ENCODE assay signal across 18 mouse cellular contexts in genomic region chr12:12062215-12062614, GRCm38 (mm10).
DNase-seq lines count a peak whose midpoint lies in the region; ATAC-seq and TF ChIP-seq lines count a peak whose summit lies in the region.
"Had no signal": no experiment of that assay in that cellular context is flagged by ENCODE, and none has a peak within 500 bp of the region (broad histone marks: within the 10 kb centered on the region; RNA-seq: fewer than 3 reads in every experiment).

No protein-coding gene starts in this region.

- 76% methylated on average over 4 of the region's 4 CpGs for WGBS in stomach, embryonic 14.5 days
- 81% methylated on average over 4 of the region's 4 CpGs for whole genome bisulfite sequencing in stomach, embryonic 15.5 days
- 66% methylated on average over 4 of the region's 4 CpGs for WGBS in stomach, postnatal 0 days

- TF ChIP-seq CTCF in stomach, postnatal 0 days (IDR thresholded peaks at IDR 0.05; ENCODE audit: low read depth), result no peak

- no peaks in the 10 kb centered on the region for H3K4me1 ChIP-seq in stomach, embryonic 14.5 days (ENCODE audit: control insufficient read depth, insufficient read depth, low read length)
- H3K4me1 ChIP-seq in stomach, embryonic 15.5 days, result no peaks in the 10 kb centered on the region
- no peaks in the 10 kb centered on the region for H3K4me1 ChIP-seq in stomach, postnatal 0 days (replicated peaks; ENCODE audit: control insufficient read depth, insufficient read depth)
- H3K4me1 ChIP-seq: embryonic facial prominence, embryonic 10.5 days; embryonic facial prominence, embryonic 12.5 days; forebrain, embryonic 13.5 days had no signal

- DNase-seq in stomach, postnatal 0 days (ENCODE audit: low spot score), result no peak
- DNase-seq in gastrocnemius, adult 8-10 months (ENCODE audit: low spot score in 2 of 2), result no peak
- no peak for DNase-seq in right cerebral cortex, postnatal 4 days
- DNase-seq: adrenal gland, adult 8-10 months; adrenal gland, postnatal 14 days; adrenal gland, postnatal 36 days; cerebellum, adult 11-12 months; cerebellum, adult 2 months; cerebellum, adult 9-10 months; cerebellum, postnatal 10 days; cerebellum, postnatal 25 days; forebrain, postnatal 0 days had no signal

- H3K36me3 ChIP-seq in stomach, embryonic 14.5 days (ENCODE audit: control insufficient read depth, insufficient read depth, low read length), result no peaks in the 10 kb centered on the region
- H3K36me3 ChIP-seq in stomach, embryonic 15.5 days, result no peaks in the 10 kb centered on the region
- no peaks in the 10 kb centered on the region for H3K36me3 ChIP-seq in stomach, postnatal 0 days (ENCODE audit: control insufficient read depth, insufficient read depth, low read length)
- H3K36me3 ChIP-seq: embryonic facial prominence, embryonic 10.5 days; embryonic facial prominence, embryonic 12.5 days; forebrain, embryonic 15.5 days had no signal

- no peaks in the 10 kb centered on the region for H3K9me3 ChIP-seq in stomach, embryonic 14.5 days (ENCODE audit: control insufficient read depth, low read depth, low read length)
- no peaks in the 10 kb centered on the region for H3K9me3 ChIP-seq in stomach, embryonic 15.5 days
- no peaks in the 10 kb centered on the region for H3K9me3 ChIP-seq in stomach, postnatal 0 days (ENCODE audit: control insufficient read depth, low read length)
- H3K9me3 ChIP-seq: embryonic facial prominence, embryonic 10.5 days; embryonic facial prominence, embryonic 12.5 days; forebrain, embryonic 13.5 days; forebrain, embryonic 15.5 days had no signal

- H3K9ac ChIP-seq in stomach, embryonic 14.5 days (replicated peaks; ENCODE audit: low read depth, low read length), result no peak overlapping the region
- no peak overlapping the region for H3K9ac ChIP-seq in stomach, embryonic 15.5 days
- H3K9ac ChIP-seq in stomach, postnatal 0 days (ENCODE audit: low read length), result no peak overlapping the region
- H3K9ac ChIP-seq: embryonic facial prominence, embryonic 12.5 days; forebrain, embryonic 13.5 days; forebrain, embryonic 15.5 days; forebrain, postnatal 0 days had no signal

- H3K27ac ChIP-seq in stomach, embryonic 14.5 days (ENCODE audit: low read length), result no peak overlapping the region
- H3K27ac ChIP-seq in stomach, embryonic 15.5 days, result no peak overlapping the region
- no peak overlapping the region for H3K27ac ChIP-seq in stomach, postnatal 0 days (replicated peaks)
- H3K27ac ChIP-seq: embryonic facial prominence, embryonic 10.5 days; embryonic facial prominence, embryonic 12.5 days; forebrain, embryonic 13.5 days; forebrain, embryonic 15.5 days had no signal

- TF ChIP-seq EP300 in stomach, postnatal 0 days (optimal IDR thresholded peaks at IDR 0.05), result no peak

- no peak overlapping the region for H3K4me3 ChIP-seq in stomach, embryonic 14.5 days (ENCODE audit: low read depth, low read length)
- no peak overlapping the region for H3K4me3 ChIP-seq in stomach, embryonic 15.5 days (replicated peaks)
- no peak overlapping the region for H3K4me3 ChIP-seq in stomach, postnatal 0 days (ENCODE audit: low read depth, low read length)
- H3K4me3 ChIP-seq: embryonic facial prominence, embryonic 10.5 days; embryonic facial prominence, embryonic 12.5 days; forebrain, embryonic 13.5 days; forebrain, embryonic 15.5 days had no signal

- no peaks in the 10 kb centered on the region for H3K27me3 ChIP-seq in stomach, embryonic 14.5 days (ENCODE audit: control insufficient read depth, insufficient read depth, low read length)
- no peaks in the 10 kb centered on the region for H3K27me3 ChIP-seq in stomach, embryonic 15.5 days (replicated peaks)
- no peaks in the 10 kb centered on the region for H3K27me3 ChIP-seq in stomach, postnatal 0 days (ENCODE audit: control insufficient read depth, insufficient read depth, low read length)
- H3K27me3 ChIP-seq: embryonic facial prominence, embryonic 12.5 days; forebrain, embryonic 13.5 days; forebrain, embryonic 15.5 days had no signal

- ATAC-seq in stomach, embryonic 14.5 days (ENCODE audit: insufficient number of reproducible peaks, insufficient read depth, low FRiP score, low read depth), result peak; percentile 69
- ATAC-seq in stomach, embryonic 15.5 days (ENCODE audit: insufficient read depth, low FRiP score, low read depth), result peak; percentile 43; the same call in 1 of the 2 replicates
- ATAC-seq in stomach, postnatal 0 days (ENCODE audit: low FRiP score, low TSS enrichment), result peak; percentile 80
- ATAC-seq: forebrain, embryonic 13.5 days; forebrain, embryonic 15.5 days; forebrain, postnatal 0 days had no signal

- H3K4me2 ChIP-seq in stomach, embryonic 14.5 days (replicated peaks; ENCODE audit: low read depth, low read length), result no peak overlapping the region
- no peak overlapping the region for H3K4me2 ChIP-seq in stomach, embryonic 15.5 days
- no peak overlapping the region for H3K4me2 ChIP-seq in stomach, postnatal 0 days (replicated peaks; ENCODE audit: low read depth)
- H3K4me2 ChIP-seq: embryonic facial prominence, embryonic 12.5 days; forebrain, embryonic 13.5 days; forebrain, embryonic 15.5 days had no signal
